Mouse (Mus musculus) bone marrow, adult 2 months (tissue): ENCODE results near the gene Pfkfb4.

Experiments used
- CTCF ChIP-seq: fragments of 200-500 bp; IDR thresholded peaks from 2 replicates; pipeline ENCODE4 v1.5.1; 2011; ENCODE audit warnings: low read length, control low read depth; ENCODE audit not compliant: control insufficient read depth, insufficient read depth
- POLR2A ChIP-seq: fragments of 200-500 bp; IDR thresholded peaks from 2 replicates; pipeline ENCODE4 v1.6.1; 2011; ENCODE audit warnings: low read depth, mild to moderate bottlenecking, control low read depth, low read length, borderline replicate concordance; ENCODE audit not compliant: control insufficient read depth

DNA sequence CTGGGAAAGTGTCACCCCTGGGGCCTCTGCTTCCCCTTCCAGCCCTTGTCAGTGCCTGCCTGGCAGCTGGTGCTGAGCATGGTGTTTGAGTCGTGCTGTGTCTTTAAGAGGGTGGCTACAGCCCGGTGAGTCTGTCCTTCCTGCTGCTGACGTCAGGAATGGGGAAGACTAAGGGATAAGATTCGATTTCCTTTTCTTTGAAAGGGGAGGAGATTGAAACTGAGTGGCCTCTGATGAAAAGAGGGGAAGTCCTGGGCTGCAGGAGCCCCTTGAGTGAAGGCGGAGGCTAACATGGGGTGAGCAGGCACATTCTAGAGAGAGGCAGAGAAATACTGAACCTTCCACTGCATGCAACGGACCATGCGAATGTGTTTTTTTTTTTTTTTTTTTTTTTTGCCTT, 63.1 kb downstream of the Pfkfb4 start:
- no peak for TF ChIP-seq POLR2A
- TF ChIP-seq CTCF: no peak
